Mouse (Mus musculus): Measurements from ENCODE around the gene Bnipl. TPM values are rescaled to one million over a fixed set of nuclear protein-coding genes. Genes with fewer than 3 reads are reported as not detected.
"Not testable (repeated sequence)": the region's sequence is repeated elsewhere in the genome, so short reads cannot be mapped to it uniquely, and the experiment has no call there.

Gene Bnipl
- total RNA-seq, 2 experiments from 2014 or later = not detected

DNA sequence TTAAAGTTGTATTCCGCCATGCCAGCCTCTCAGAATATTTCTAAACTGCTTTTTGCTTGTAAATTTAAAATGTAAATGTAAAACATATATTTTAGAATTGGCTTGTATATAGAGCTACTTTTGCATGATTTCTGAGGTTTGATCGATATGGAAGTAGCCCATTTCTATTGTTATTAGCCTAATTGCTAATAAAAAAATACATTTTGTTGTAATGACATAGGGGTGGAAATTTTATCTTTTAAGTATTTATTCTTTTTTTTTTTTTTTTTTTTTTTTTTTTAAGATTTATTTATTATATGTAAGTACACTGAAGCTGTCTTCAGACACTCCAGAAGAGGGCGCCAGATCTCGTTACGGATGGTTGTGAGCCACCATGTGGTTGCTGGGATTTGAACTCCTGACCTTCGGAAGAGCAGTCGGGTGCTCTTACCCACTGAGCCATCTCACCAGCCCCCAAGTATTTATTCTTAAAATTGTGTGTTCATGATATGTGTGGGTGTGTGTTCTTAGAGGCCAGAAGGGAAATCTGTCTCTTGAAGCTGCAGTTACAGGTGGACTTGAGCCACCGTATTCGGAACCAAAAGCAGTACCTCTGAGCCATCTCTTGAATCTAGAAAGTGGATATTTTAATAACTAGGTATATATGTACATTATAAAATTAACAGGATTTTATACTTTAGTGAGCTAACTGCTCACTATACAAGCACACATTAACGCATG, 37.9 kb downstream of the Bnipl start:
- DNase-seq (ENCODE audit: low spot score) = not testable (repeated sequence)

DNA sequence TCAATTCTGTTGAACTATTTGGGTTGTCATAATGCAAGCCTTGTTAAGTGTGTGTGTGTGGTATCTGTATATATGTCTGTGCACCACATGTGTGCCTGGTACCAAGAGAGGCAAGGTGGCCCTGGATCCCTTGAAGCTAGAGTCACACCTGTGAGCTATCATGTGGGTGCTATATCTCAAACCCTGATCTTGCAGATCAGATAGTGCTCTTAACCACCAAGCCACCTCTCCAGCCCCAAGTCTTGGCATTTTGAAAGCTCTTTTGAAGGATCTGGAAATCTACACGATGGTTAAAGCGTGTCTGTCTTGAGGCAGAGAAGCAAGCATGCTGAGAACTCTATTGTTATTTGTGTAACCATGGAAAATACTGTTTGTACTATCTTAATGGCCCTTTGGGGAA, 40.4 kb downstream of the Bnipl start:
- no peak for DNase-seq (ENCODE audit: low spot score)

DNA sequence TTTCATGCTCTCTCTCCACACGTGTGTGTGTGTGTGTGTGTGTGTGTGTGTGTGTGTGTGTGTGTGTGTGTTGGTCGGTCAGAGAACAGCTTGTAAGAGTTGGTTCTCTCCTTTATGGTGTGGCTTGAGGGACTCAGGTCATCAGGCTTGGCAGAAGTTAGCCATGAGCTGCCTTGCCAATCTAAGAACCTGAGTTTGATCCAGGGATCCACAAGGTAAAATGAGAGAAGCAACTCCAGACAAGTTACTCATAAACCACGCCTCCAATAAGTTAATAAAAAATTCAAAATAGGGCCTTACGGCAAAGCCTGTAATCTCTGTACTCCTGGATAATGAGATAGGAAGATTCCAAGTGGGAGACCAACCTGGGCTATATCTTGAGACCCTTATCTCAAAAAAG, 42.7 kb downstream of the Bnipl start:
- DNase-seq (ENCODE audit: low spot score) = no peak

DNA sequence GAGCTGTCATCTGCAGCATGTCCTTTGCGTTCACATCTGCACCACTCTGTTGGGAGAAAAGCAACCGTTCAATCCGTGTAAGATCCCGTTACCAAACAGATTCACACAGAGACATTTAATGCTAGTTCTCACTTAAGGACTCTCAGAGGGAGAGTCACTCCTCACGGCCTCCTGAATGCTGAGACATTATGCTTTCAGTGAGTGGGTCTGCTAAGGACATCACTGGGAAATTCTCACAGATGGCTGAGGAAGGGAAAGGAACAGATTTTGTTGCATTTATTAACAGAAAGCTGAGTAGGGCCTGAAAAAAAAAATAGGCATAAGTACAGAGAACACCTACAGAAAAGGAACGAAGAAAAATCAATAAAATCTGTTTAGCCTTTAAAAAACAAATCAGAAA, 47.1 kb downstream of the Bnipl start:
- DNase-seq (ENCODE audit: low spot score) = no peak

GRCm38 (mm10) chr3:95200562-95200961, 50.4 kb downstream of the Bnipl start:
- DNase-seq (ENCODE audit: low spot score) = no peak

GRCm38 (mm10) chr3:95200132-95200531, 50.9 kb downstream of the Bnipl start:
- DNase-seq (ENCODE audit: low spot score) = no peak

DNA sequence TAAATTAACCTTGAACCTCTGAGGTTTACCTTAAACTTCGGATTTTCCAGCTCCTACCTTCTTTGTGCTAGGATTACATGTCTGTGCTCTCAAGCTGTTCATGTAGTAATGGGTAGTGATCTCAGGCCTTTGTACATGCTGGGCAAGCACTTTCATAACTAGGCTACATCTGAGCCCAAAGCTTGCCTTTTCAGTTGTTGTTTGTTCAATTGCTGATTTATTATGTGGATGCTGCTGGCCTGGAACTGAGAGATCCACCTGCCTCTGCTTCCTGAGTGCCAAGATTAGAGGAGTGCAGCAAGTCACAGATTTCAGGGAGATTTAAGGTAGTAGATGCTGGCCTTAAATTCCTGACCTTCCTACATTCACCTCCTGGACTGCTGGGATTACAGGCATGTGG, 51.9 kb downstream of the Bnipl start:
- no peak for DNase-seq (ENCODE audit: low spot score)

DNA sequence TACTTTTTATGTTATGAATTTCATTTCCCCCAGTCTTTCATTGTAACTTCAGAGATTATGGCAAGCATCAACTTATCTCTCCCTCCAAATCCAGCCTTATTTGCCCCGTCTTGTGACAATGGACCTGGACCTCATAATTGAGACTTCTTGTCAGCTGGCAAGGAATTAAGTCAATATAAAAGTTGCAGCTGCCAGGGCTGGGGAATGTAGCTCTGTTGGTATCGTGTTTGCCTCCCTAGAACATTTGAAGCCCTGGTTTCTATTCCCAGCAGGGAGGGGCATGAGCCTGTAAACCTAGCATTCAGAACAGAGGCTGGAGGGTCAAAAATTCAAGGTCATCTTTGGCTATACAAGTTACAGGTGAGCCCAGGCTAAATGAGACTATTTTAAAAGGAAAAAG, 55.2 kb downstream of the Bnipl start:
- DNase-seq (ENCODE audit: low spot score) = no peak

DNA sequence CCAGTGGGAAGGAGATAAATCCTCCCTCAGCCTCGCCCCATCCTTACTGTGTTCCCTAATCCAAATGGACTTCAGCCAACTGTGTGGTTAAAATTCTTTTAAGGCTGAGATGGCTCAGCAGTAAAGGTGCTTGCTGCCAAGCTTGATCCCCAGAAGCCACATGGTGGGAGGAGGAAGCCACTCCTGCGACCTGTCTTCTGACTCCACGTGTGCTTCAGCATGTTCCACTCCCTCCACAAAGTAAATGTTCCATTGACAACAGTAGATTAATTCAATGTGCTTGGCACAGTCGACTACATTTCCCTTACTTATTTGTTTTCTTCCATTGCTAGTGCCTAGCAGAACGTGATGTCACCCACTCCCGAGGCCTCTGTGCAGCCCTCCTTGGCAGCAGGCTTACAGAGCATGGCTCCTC, 56.3 kb downstream of the Bnipl start:
- no peak for DNase-seq (ENCODE audit: low spot score)

Other genes starting within 250 kb of the Bnipl start
- gene Zfp687, start 235.7 kb downstream of the Bnipl start, total RNA-seq (2021) = 10 to 100 TPM; 13.2 to 14.9 TPM
- gene Psmd4, start 208.6 kb downstream of the Bnipl start, total RNA-seq (2021) = 100 to 1,000 TPM; 222 to 224 TPM
- gene Pip5k1a, start 144.3 kb downstream of the Bnipl start, total RNA-seq (2021) = 10 to 100 TPM; 21.7 to 31.8 TPM
- gene Vps72, start 140.2 kb downstream of the Bnipl start, total RNA-seq (2021) = 10 to 100 TPM; 64.3 to 85.5 TPM
- gene Tmod4, start 126.7 kb downstream of the Bnipl start, total RNA-seq (2021) = 100 to 1,000 TPM; 663 to 722 TPM
- gene Scnm1, start 117.2 kb downstream of the Bnipl start, total RNA-seq (2021) = 10 to 100 TPM; 34.6 to 46.5 TPM
- 1 to 10 TPM; 6.3 to 6.6 TPM for gene Lysmd1, start 117.1 kb downstream of the Bnipl start, total RNA-seq (2021)
- under 1 TPM; 0.27 to 0.55 TPM for gene Tnfaip8l2, start 108.8 kb downstream of the Bnipl start, total RNA-seq (2021)
- 100 to 1,000 TPM in 1 of 2 experiments, 10 to 100 TPM in 1; 75.9 to 111 TPM for gene Sema6c, start 90.7 kb downstream of the Bnipl start, total RNA-seq (2021)
- gene Gabpb2, start 33.3 kb downstream of the Bnipl start, total RNA-seq (2021) = 10 to 100 TPM in 1 of 2 experiments, 1 to 10 TPM in 1; 7.1 to 10.0 TPM
- 10 to 100 TPM; 12.4 to 17.1 TPM for gene Cdc42se1, start 22.5 kb downstream of the Bnipl start, total RNA-seq (2021)
- gene Mllt11, start 19.0 kb downstream of the Bnipl start, total RNA-seq (2021) = 10 to 100 TPM; 69.8 to 83.1 TPM
- not detected for gene Gm128, start 9.6 kb downstream of the Bnipl start, total RNA-seq (2021)
- gene Mindy1, start 30.2 kb upstream of the Bnipl start, total RNA-seq (2021) = 10 to 100 TPM; 29.7 to 30.6 TPM
- 10 to 100 TPM; 51.3 to 56.0 TPM for gene Prune1, start 30.9 kb upstream of the Bnipl start, total RNA-seq (2021)
- gene Anxa9, start 56.0 kb upstream of the Bnipl start, total RNA-seq (2021) = under 1 TPM in 1 of 2 experiments, not detected in 1; 0.17 TPM
- gene Cers2, start 63.6 kb upstream of the Bnipl start, total RNA-seq (2021) = 10 to 100 TPM; 14.7 to 22.1 TPM
- gene Setdb1, start 106.0 kb upstream of the Bnipl start, total RNA-seq (2021) = 10 to 100 TPM in 1 of 2 experiments, 1 to 10 TPM in 1; 8.9 to 10.8 TPM
- under 1 TPM; 0.32 to 0.33 TPM for gene 4930558C23Rik, start 151.6 kb upstream of the Bnipl start, total RNA-seq (2021)
- 10 to 100 TPM; 41.3 to 46.5 TPM for gene Arnt, start 183.2 kb upstream of the Bnipl start, total RNA-seq (2021)
- gene Ctsk, start 248.1 kb upstream of the Bnipl start, total RNA-seq (2021) = 1 to 10 TPM; 3.2 to 4.6 TPM

All from gastrocnemius, adult 18-20 months (tissue).